In genomic region chr2:70871466-70872022, GRCm38 (mm10) we compare ENCODE assay signal across 20 mouse cellular contexts. TPM values are rescaled to one million over a fixed set of nuclear protein-coding genes. Genes with fewer than 3 reads are reported as not detected.
DNase-seq lines count a peak whose midpoint lies in the region; ATAC-seq and TF ChIP-seq lines count a peak whose summit lies in the region.
"Had no signal": no experiment of that assay in that cellular context is flagged by ENCODE, and none has a peak within 500 bp of the region (broad histone marks: within the 10 kb centered on the region; RNA-seq: fewer than 3 reads in every experiment).

No protein-coding gene starts in this region.

- no peak overlapping the region for H3K9ac ChIP-seq in hindbrain, embryonic 11.5 days (ENCODE audit: low read depth, low read length)
- no peak overlapping the region for H3K9ac ChIP-seq in hindbrain, embryonic 16.5 days (ENCODE audit: low read depth, low read length)
- H3K9ac ChIP-seq: forebrain, postnatal 0 days; hindbrain, embryonic 12.5 days; liver, embryonic 13.5 days; midbrain, embryonic 13.5 days; neural tube, embryonic 15.5 days had no signal

- peak; percentile 31 for DNase-seq in hindbrain, embryonic 11.5 days (ENCODE audit: low spot score)
- DNase-seq in thymus, postnatal 4 days = peak; percentile 54
- no peak for DNase-seq in thymus, postnatal 36 days
- peak; percentile 30 for DNase-seq in brain, embryonic 14.5 days (ENCODE audit: low read depth)
- DNase-seq in left cerebral cortex, adult 18-20 months (ENCODE audit: low spot score in 2 of 2) = no peak
- DNase-seq in layer of hippocampus, adult 9-11 months = no peak
- DNase-seq: cerebellum, adult 9-11 months; forebrain, postnatal 0 days; gastrocnemius, postnatal 36 days; kidney, adult 8-10 months; kidney, postnatal 36 days; liver, embryonic 13.5 days; right cerebral cortex, postnatal 4 days had no signal

- 57% methylated on average over 8 of the region's 8 CpGs for WGBS in hindbrain, embryonic 11.5 days
- WGBS in hindbrain, embryonic 16.5 days = 47% methylated on average over 8 of the region's 8 CpGs

- H3K4me3 ChIP-seq in hindbrain, embryonic 11.5 days (ENCODE audit: low read depth, low read length) = no peak overlapping the region
- H3K4me3 ChIP-seq in hindbrain, embryonic 16.5 days (ENCODE audit: low read length) = no peak overlapping the region
- H3K4me3 ChIP-seq: forebrain, embryonic 10.5 days; hindbrain, embryonic 12.5 days; liver, embryonic 13.5 days; midbrain, embryonic 13.5 days; neural tube, embryonic 15.5 days had no signal

- TF ChIP-seq POLR2A in brain, embryonic 14.5 days (IDR thresholded peaks at IDR 0.05; ENCODE audit: borderline replicate concordance, extremely low read depth, insufficient read depth, insufficient read length, poor library complexity, severe bottlenecking) = no peak

- no peak for ATAC-seq in hindbrain, embryonic 11.5 days (ENCODE audit: low FRiP score)
- ATAC-seq in hindbrain, embryonic 16.5 days = no peak
- ATAC-seq: forebrain, postnatal 0 days; midbrain, embryonic 13.5 days had no signal

- no peaks in the 10 kb centered on the region for H3K9me3 ChIP-seq in hindbrain, embryonic 11.5 days (ENCODE audit: control insufficient read depth, low read length)
- H3K9me3 ChIP-seq in hindbrain, embryonic 16.5 days (ENCODE audit: control insufficient read depth, low read length) = no peaks in the 10 kb centered on the region
- H3K9me3 ChIP-seq: forebrain, embryonic 10.5 days; G1E; hindbrain, embryonic 12.5 days; liver, embryonic 13.5 days; neural tube, embryonic 15.5 days had no signal

- H3K27ac ChIP-seq in hindbrain, embryonic 11.5 days (ENCODE audit: low read depth, low read length) = no peak overlapping the region
- H3K27ac ChIP-seq in hindbrain, embryonic 16.5 days (ENCODE audit: low read depth, low read length) = no peak overlapping the region
- H3K27ac ChIP-seq: forebrain, embryonic 10.5 days; hindbrain, embryonic 12.5 days; liver, embryonic 13.5 days; macrophage; midbrain, embryonic 13.5 days; neural tube, embryonic 15.5 days had no signal

- no peak for TF ChIP-seq CTCF in brain, embryonic 14.5 days (IDR thresholded peaks at IDR 0.05; ENCODE audit: borderline replicate concordance, extremely low read depth, insufficient read depth, insufficient read length)

- H3K4me1 ChIP-seq in hindbrain, embryonic 11.5 days (replicated peaks; ENCODE audit: control insufficient read depth, insufficient read depth, low read length) = no peaks in the 10 kb centered on the region
- peaks cover 4% of the 10 kb centered on the region; the same call in 1 of the 2 replicates for H3K4me1 ChIP-seq in hindbrain, embryonic 16.5 days (ENCODE audit: control insufficient read depth, insufficient read depth, low read depth, low read length)

- no peak overlapping the region for H3K4me2 ChIP-seq in hindbrain, embryonic 11.5 days (replicated peaks; ENCODE audit: low read depth, low read length)
- H3K4me2 ChIP-seq in hindbrain, embryonic 16.5 days (ENCODE audit: low read length) = no peak overlapping the region
- H3K4me2 ChIP-seq: hindbrain, embryonic 12.5 days; liver, embryonic 13.5 days; midbrain, embryonic 13.5 days; neural tube, embryonic 15.5 days had no signal

- no peaks in the 10 kb centered on the region for H3K36me3 ChIP-seq in hindbrain, embryonic 11.5 days (ENCODE audit: control insufficient read depth, insufficient read depth, low read length)
- H3K36me3 ChIP-seq in hindbrain, embryonic 16.5 days (ENCODE audit: control insufficient read depth, insufficient read depth, low read length) = no peaks in the 10 kb centered on the region
- H3K36me3 ChIP-seq: forebrain, embryonic 10.5 days; G1E; hindbrain, embryonic 12.5 days; liver, embryonic 13.5 days; midbrain, embryonic 13.5 days; neural tube, embryonic 15.5 days had no signal

- H3K27me3 ChIP-seq in hindbrain, embryonic 11.5 days (ENCODE audit: control insufficient read depth, insufficient read depth, low read length) = no peaks in the 10 kb centered on the region
- H3K27me3 ChIP-seq in hindbrain, embryonic 16.5 days (replicated peaks; ENCODE audit: control insufficient read depth, insufficient read depth, low read length) = no peaks in the 10 kb centered on the region
- H3K27me3 ChIP-seq: hindbrain, embryonic 12.5 days; liver, embryonic 13.5 days; midbrain, embryonic 13.5 days; neural tube, embryonic 15.5 days had no signal

RNA-seq across cellular contexts. Expression of gene Tlk1, which starts 46.0 kb away (rescaled TPM):
- polyA plus RNA-seq in hindbrain, embryonic 11.5 days (2014; fragmentation: Nextera tagmentation; extraction: Ambion mirVana) = 36.8 and 45.4 TPM in 2 replicates
- 17.7 TPM in 2 replicates for polyA plus RNA-seq in hindbrain, embryonic 16.5 days (2015; fragmentation: Nextera tagmentation; extraction: Ambion mirVana)
- polyA plus RNA-seq in brain, embryonic 14.5 days (2012; rRNA removed) = 23.3 and 38.2 TPM in 2 replicates
- total RNA-seq in left cerebral cortex, adult 18-20 months (2021) = 10 to 100 TPM; 79.4 to 85.9 TPM

Comparison
In these comparisons a context has a peak if more than half of its experiments do, and no peak if none do; other contexts are left out.
1. DNase-seq: peak in hindbrain, embryonic 11.5 days (single experiment), thymus, postnatal 4 days (single experiment) and brain, embryonic 14.5 days (single experiment); none in thymus, postnatal 36 days (0 of 2), left cerebral cortex, adult 18-20 months (0 of 2) and layer of hippocampus, adult 9-11 months (single experiment).